Mouse (Mus musculus): ENCODE measurements around the gene Gm2001.
"Not testable (repeated sequence)": the region's sequence is repeated elsewhere in the genome, so short reads cannot be mapped to it uniquely, and the experiment has no call there.

Gene Gm2001

DNA sequence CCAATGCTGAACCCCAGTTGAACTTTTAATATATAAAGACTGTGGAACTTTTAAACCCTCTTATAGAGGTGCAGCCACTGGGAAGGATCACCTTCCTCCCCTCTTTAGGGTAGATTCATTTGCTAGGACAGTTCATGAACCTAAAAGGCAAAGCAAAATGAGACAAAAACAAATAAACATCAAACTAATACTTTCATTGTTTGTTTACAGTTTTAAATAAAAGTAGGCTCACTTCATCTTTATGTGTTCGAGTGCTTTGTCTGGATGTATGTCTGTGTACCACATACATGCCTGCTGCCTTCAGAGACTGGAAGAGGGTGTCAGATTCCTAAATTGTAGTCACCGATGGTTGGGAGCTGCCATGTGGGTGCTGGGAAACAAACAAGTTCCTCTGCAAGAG lies at the start of gene Gm2001:
Gene Gm2001 (minus strand): TSS at position 101 of the 400 bp plus-strand sequence.
- DNase-seq, result not testable (repeated sequence)

DNA sequence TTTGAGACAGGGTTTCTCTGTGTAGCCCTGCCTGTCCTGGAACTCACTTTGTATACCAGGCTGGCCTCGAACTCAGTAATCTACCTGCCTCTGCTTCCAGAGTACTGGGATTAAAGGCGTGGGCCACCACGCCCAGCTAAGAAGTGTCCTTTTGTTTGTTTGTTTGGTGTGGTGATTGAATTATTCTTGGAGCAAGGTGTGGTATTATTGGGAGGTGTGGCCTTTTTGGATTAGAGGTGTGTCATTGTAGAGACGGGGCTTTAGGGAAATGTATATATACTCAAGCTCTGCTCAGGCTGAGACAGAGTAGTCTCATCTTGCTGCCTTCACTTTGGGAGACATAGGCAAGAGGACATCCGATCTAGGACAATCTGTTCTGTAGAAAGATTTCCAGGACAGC lies 31.6 kb upstream of the Gm2001 start, which contains the start of gene Gm2016:
Gene Gm2016 (plus strand): TSS at position 301 of the 400 bp plus-strand sequence.
- DNase-seq, result not testable (repeated sequence)

DNA sequence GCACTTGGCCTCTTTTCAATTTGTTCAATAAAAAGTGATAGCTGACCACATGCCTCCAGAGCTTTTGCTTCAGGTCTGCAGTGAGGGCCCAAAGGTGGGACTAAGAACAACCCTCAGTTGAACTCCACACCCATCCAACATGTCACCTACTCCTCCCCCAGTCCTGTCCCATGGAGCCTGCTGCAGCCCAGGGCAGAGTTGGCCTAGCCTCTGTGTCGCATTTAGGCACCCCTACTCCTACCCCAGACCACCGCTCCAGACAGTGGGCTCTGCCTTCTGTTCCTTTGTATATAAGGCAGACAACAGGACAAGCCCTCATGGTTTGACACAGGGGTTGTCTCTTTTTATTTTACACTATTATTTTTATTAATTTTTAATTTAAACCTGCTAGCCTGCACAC lies 21.9 kb upstream of the Gm2001 start:
- DNase-seq, result not testable (repeated sequence)

DNA sequence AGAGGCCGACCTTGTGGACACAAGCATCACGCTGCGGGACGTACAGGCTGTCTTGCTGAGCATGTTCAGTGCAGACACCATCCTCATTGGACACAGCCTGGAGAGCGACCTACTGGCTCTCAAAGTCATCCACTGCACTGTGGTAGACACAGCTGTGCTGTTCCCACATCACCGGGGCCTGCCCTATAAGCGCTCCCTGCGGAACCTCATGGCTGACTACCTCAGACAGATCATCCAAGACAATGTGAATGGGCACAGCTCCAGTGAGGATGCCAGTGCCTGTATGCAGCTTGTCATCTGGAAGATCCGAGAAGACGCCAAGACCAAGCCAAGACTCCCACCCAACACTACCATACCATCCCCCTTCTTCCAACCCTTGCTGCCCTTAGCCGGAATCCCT lies 21.5 kb upstream of the Gm2001 start:
- DNase-seq, result not testable (repeated sequence)

DNA sequence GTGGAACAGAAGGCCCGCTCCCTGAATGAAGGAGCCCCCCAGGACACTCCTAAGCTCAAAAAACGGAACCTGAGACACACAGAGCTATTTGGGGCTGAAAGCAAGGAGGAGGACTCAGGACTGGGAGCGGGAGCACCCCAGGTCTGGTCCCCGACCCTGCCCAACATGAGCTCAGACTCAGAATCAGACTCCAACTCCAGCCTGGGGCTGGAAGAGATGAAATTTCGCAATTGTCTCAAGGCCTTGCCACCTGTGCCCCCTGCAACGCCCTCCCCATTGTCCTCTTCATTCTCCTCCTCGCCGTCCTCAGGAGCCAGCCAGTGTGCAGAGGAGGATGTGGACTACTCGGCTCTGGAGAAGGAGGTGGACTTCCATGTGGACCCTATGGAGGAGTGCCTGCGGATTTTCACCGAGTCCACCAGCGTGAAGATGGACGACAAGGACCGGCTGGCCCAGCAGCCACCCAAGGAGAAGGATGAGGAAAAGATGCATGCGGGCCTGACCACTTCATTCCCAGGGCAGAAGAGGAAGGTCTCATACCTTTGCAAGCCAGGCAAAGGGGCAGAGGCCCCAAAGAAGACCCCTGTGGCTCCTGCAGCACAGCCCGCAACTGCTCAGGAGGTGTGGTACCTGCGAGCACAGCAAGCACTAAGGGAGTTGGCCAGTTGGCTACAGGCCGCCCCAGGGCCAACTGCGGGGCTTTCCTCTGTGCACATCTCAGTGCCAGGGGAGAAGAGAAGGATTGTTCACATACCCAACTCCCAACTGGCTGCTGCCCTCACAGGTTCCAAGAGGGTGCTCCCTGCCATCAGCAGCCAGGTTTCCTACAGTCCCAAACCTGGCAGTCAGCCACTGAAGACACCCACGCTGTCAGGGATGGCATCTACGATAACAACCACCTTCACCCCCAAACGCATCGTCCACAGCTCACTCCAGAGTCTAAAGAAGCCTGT lies 19.9 kb upstream of the Gm2001 start:
- DNase-seq, result peak; percentile 9

DNA sequence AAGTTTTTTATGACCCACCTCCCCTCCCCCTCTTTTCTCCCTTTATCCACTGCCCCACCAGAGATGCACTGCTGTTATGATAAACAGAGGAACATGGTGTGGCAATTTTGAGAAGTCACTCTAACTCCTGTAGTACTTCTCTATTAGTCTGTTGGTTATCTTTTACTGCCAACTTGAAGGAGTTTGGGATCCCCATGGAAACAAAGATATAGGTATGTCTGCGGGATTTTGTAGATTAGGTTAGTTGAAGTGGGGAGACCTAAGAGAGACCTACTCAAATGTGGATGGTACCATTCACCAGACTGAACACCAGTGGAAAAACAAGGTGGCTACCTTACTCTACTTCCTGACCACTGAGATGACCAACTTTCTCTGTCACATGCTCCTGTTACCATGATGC lies 13.9 kb upstream of the Gm2001 start:
- DNase-seq, result not testable (repeated sequence)

DNA sequence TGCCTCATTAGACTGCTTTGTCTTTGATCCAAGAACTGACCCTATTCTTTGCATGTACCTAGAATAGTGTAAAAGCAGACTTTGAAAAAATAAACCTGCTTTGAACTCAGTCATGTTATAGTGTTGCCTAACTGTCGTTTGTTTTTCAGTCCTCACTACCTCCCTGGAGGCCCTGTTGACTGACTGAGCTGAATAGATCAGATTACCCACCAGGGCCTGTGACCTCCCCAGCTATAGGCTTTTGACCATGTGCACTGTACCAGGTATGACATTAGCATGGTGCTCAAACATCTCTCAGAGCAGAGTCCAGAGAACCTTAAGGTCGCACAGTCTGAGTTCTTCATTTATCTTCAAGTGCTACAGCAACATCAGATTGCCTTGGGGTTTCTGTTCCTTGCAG lies 8.5 kb upstream of the Gm2001 start:
- DNase-seq, result not testable (repeated sequence)

DNA sequence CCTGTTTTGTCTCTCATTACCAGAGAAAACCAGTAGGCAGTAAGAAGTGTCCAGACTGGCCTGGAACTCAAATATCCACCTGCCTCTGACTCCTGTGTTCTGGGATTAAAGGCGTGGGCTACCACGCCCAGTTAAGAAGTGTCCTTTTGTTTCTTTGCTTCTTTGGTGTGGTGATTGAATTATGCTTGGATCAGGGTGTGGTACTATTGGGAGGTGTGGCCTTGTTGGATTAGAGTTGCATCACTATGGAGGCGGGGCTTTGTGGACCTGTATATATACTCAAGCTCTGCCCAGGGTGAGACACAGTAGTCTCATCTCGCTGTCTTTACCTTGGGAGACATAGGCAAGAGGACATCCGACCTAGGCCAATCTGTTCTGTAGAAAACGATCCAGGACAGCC lies 25.9 kb downstream of the Gm2001 start, which contains the start of gene BB287469:
Gene BB287469 (plus strand): TSS at position 301 of the 400 bp plus-strand sequence.
- DNase-seq, result not testable (repeated sequence)

DNA sequence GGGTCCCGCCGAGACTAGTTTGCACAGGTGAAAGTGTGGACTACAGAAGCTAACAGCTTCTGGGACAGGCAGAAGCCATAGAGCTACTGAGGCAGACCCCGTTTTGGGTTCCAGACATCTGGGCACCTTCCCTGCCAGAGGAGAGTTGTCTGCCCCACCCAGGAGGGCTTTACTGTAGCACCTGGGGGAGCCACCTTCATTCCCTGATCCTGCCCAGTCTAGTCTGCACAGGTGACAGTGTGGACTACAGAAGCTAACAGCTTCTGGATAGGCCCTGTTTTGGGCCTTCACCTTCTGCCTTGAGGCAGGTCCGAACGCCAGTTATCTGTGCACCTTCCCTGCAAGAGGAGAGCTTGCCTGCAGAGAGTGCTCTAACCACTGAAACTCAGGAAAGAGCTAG lies 44.2 kb downstream of the Gm2001 start:
- not testable (repeated sequence) for DNase-seq

DNA sequence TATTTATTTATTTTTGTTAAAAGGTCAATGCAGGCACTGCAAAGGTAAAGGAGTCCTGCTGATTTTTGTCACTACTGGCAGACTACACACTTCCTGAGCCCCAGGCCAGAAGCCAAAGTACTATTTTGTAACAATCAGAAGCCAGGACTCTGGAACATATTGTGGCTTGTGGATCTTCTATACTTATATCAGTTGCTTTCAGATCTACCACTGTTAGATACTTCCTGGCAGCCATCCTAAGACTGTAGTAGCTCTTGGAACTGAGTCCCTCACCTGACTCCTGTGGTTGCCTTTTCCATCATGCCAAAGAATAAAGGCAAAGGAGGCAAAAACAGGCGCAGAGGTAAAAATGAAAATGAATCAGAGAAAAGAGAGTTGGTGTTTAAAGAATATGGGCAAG lies 46.9 kb downstream of the Gm2001 start, which contains the start of gene Gm21936:
Gene Gm21936 (plus strand): TSS at position 301 of the 400 bp plus-strand sequence.
- DNase-seq, result not testable (repeated sequence)
